Mouse (Mus musculus): ENCODE data around the gene Atp8b5. TPM values are rescaled to one million over a fixed set of nuclear protein-coding genes. Genes with fewer than 3 reads are reported as not detected.

Gene Atp8b5
- polyA plus RNA-seq, 1 experiment from 2014 or later, result 0.27 TPM

GRCm38 (mm10) chr4:43336176-43336575, 69.2 kb downstream of the Atp8b5 start:
- Histone ChIP-seq H3K27ac (ENCODE audit: low read length) (no peak overlapping the region), H3K4me2 (replicated peaks; ENCODE audit: low read depth, low read length) (no peak overlapping the region), H3K36me3 (ENCODE audit: control insufficient read depth, insufficient read depth, low read length) (no peaks in the 10 kb centered on the region), H3K4me1 (ENCODE audit: control insufficient read depth, insufficient read depth, low read length) (no peaks in the 10 kb centered on the region), H3K9ac (replicated peaks; ENCODE audit: low read depth, low read length) (no peak overlapping the region), H3K9me3 (ENCODE audit: control insufficient read depth, low read depth, low read length) (peaks cover 9% of the 10 kb centered on the region; the same call in 1 of the 2 replicates), H3K4me3 (ENCODE audit: low read depth, low read length) (no peak overlapping the region), H3K27me3 (ENCODE audit: control insufficient read depth, insufficient read depth, low read length) (no peaks in the 10 kb centered on the region)
- ATAC-seq (ENCODE audit: insufficient number of reproducible peaks, insufficient read depth, low FRiP score, low read depth), result no peak

GRCm38 (mm10) chr4:43340096-43340804, 73.3 kb downstream of the Atp8b5 start:
- H3K9me3 ChIP-seq (ENCODE audit: control insufficient read depth, low read depth, low read length), result peaks cover 9% of the 10 kb centered on the region; the same call in 1 of the 2 replicates
- no peak overlapping the region for H3K4me2 ChIP-seq (replicated peaks; ENCODE audit: low read depth, low read length)
- H3K4me1 ChIP-seq (ENCODE audit: control insufficient read depth, insufficient read depth, low read length), result no peaks in the 10 kb centered on the region
- no peaks in the 10 kb centered on the region for H3K27me3 ChIP-seq (ENCODE audit: control insufficient read depth, insufficient read depth, low read length)
- no peak overlapping the region for H3K9ac ChIP-seq (replicated peaks; ENCODE audit: low read depth, low read length)
- no peak overlapping the region for H3K27ac ChIP-seq (ENCODE audit: low read length)
- no peaks in the 10 kb centered on the region for H3K36me3 ChIP-seq (ENCODE audit: control insufficient read depth, insufficient read depth, low read length)
- WGBS, result 73% methylated on average over 4 of the region's 4 CpGs
- ATAC-seq (ENCODE audit: insufficient number of reproducible peaks, insufficient read depth, low FRiP score, low read depth), result no peak
- H3K4me3 ChIP-seq (ENCODE audit: low read depth, low read length), result no peak overlapping the region

- no peak for ATAC-seq (ENCODE audit: insufficient number of reproducible peaks, insufficient read depth, low FRiP score, low read depth)
- Histone ChIP-seq H3K27me3 (ENCODE audit: control insufficient read depth, insufficient read depth, low read length) (no peaks in the 10 kb centered on the region), H3K9ac (replicated peaks; ENCODE audit: low read depth, low read length) (no peak overlapping the region), H3K4me3 (ENCODE audit: low read depth, low read length) (no peak overlapping the region), H3K4me1 (ENCODE audit: control insufficient read depth, insufficient read depth, low read length) (no peaks in the 10 kb centered on the region), H3K4me2 (replicated peaks; ENCODE audit: low read depth, low read length) (no peak overlapping the region), H3K9me3 (ENCODE audit: control insufficient read depth, low read depth, low read length) (peaks cover 6% of the 10 kb centered on the region; the same call in 1 of the 2 replicates), H3K36me3 (ENCODE audit: control insufficient read depth, insufficient read depth, low read length) (no peaks in the 10 kb centered on the region), H3K27ac (ENCODE audit: low read length) (no peak overlapping the region)
- WGBS, result 80% methylated on average over 7 of the region's 7 CpGs
These were observed 74.4 kb downstream of the Atp8b5 start for GRCm38 (mm10) chr4:43341276-43341891.

- Histone ChIP-seq H3K4me3 (ENCODE audit: low read depth, low read length) (no peak overlapping the region), H3K4me1 (ENCODE audit: control insufficient read depth, insufficient read depth, low read length) (no peaks in the 10 kb centered on the region), H3K4me2 (replicated peaks; ENCODE audit: low read depth, low read length) (no peak overlapping the region), H3K9ac (replicated peaks; ENCODE audit: low read depth, low read length) (no peak overlapping the region), H3K27ac (ENCODE audit: low read length) (no peak overlapping the region), H3K36me3 (ENCODE audit: control insufficient read depth, insufficient read depth, low read length) (no peaks in the 10 kb centered on the region), H3K9me3 (ENCODE audit: control insufficient read depth, low read depth, low read length) (no peaks in the 10 kb centered on the region), H3K27me3 (ENCODE audit: control insufficient read depth, insufficient read depth, low read length) (no peaks in the 10 kb centered on the region)
- WGBS, result 92% methylated on average over 10 of the region's 10 CpGs
- ATAC-seq (ENCODE audit: insufficient number of reproducible peaks, insufficient read depth, low FRiP score, low read depth), result no peak
These were observed 75.5 kb downstream of the Atp8b5 start for GRCm38 (mm10) chr4:43342443-43342842.

- Histone ChIP-seq H3K9me3 (ENCODE audit: control insufficient read depth, low read depth, low read length) (no peaks in the 10 kb centered on the region), H3K4me3 (ENCODE audit: low read depth, low read length) (no peak overlapping the region), H3K4me1 (ENCODE audit: control insufficient read depth, insufficient read depth, low read length) (no peaks in the 10 kb centered on the region), H3K4me2 (replicated peaks; ENCODE audit: low read depth, low read length) (no peak overlapping the region), H3K9ac (replicated peaks; ENCODE audit: low read depth, low read length) (no peak overlapping the region), H3K27me3 (ENCODE audit: control insufficient read depth, insufficient read depth, low read length) (no peaks in the 10 kb centered on the region), H3K36me3 (ENCODE audit: control insufficient read depth, insufficient read depth, low read length) (no peaks in the 10 kb centered on the region), H3K27ac (ENCODE audit: low read length) (no peak overlapping the region)
- WGBS, result 93% methylated on average over 2 of the region's 2 CpGs
- ATAC-seq (ENCODE audit: insufficient number of reproducible peaks, insufficient read depth, low FRiP score, low read depth), result no peak
These were observed 78.0 kb downstream of the Atp8b5 start for GRCm38 (mm10) chr4:43344932-43345331.

- Histone ChIP-seq H3K27me3 (ENCODE audit: control insufficient read depth, insufficient read depth, low read length) (no peaks in the 10 kb centered on the region), H3K4me2 (replicated peaks; ENCODE audit: low read depth, low read length) (no peak overlapping the region), H3K36me3 (ENCODE audit: control insufficient read depth, insufficient read depth, low read length) (no peaks in the 10 kb centered on the region), H3K4me1 (ENCODE audit: control insufficient read depth, insufficient read depth, low read length) (no peaks in the 10 kb centered on the region), H3K9me3 (ENCODE audit: control insufficient read depth, low read depth, low read length) (no peaks in the 10 kb centered on the region), H3K27ac (ENCODE audit: low read length) (no peak overlapping the region), H3K4me3 (ENCODE audit: low read depth, low read length) (no peak overlapping the region), H3K9ac (replicated peaks; ENCODE audit: low read depth, low read length) (no peak overlapping the region)
- no peak for ATAC-seq (ENCODE audit: insufficient number of reproducible peaks, insufficient read depth, low FRiP score, low read depth)
- WGBS, result 91% methylated on average over 5 of the region's 5 CpGs
These were observed 82.2 kb downstream of the Atp8b5 start for GRCm38 (mm10) chr4:43349206-43349605.

GRCm38 (mm10) chr4:43350038-43350560, 83.1 kb downstream of the Atp8b5 start:
- no peak overlapping the region for H3K27ac ChIP-seq (ENCODE audit: low read length)
- no peak overlapping the region for H3K4me2 ChIP-seq (replicated peaks; ENCODE audit: low read depth, low read length)
- no peaks in the 10 kb centered on the region for H3K27me3 ChIP-seq (ENCODE audit: control insufficient read depth, insufficient read depth, low read length)
- no peak for ATAC-seq (ENCODE audit: insufficient number of reproducible peaks, insufficient read depth, low FRiP score, low read depth)
- H3K9me3 ChIP-seq (ENCODE audit: control insufficient read depth, low read depth, low read length), result no peaks in the 10 kb centered on the region
- no peaks in the 10 kb centered on the region for H3K4me1 ChIP-seq (ENCODE audit: control insufficient read depth, insufficient read depth, low read length)
- no peak overlapping the region for H3K4me3 ChIP-seq (ENCODE audit: low read depth, low read length)
- WGBS, result 72% methylated on average over 6 of the region's 6 CpGs
- no peak overlapping the region for H3K9ac ChIP-seq (replicated peaks; ENCODE audit: low read depth, low read length)
- no peaks in the 10 kb centered on the region for H3K36me3 ChIP-seq (ENCODE audit: control insufficient read depth, insufficient read depth, low read length)

- H3K4me2 ChIP-seq (replicated peaks; ENCODE audit: low read depth, low read length), result no peak overlapping the region
- no peak for ATAC-seq (ENCODE audit: insufficient number of reproducible peaks, insufficient read depth, low FRiP score, low read depth)
- no peaks in the 10 kb centered on the region for H3K4me1 ChIP-seq (ENCODE audit: control insufficient read depth, insufficient read depth, low read length)
- H3K9ac ChIP-seq (replicated peaks; ENCODE audit: low read depth, low read length), result no peak overlapping the region
- WGBS, result 85% methylated on average over 6 of the region's 6 CpGs
- H3K36me3 ChIP-seq (ENCODE audit: control insufficient read depth, insufficient read depth, low read length), result no peaks in the 10 kb centered on the region
- no peak overlapping the region for H3K4me3 ChIP-seq (ENCODE audit: low read depth, low read length)
- no peak overlapping the region for H3K27ac ChIP-seq (ENCODE audit: low read length)
- no peaks in the 10 kb centered on the region for H3K9me3 ChIP-seq (ENCODE audit: control insufficient read depth, low read depth, low read length)
- H3K27me3 ChIP-seq (ENCODE audit: control insufficient read depth, insufficient read depth, low read length), result no peaks in the 10 kb centered on the region
These were observed 86.7 kb downstream of the Atp8b5 start for GRCm38 (mm10) chr4:43353662-43354061.

Data from stomach, embryonic 14.5 days (tissue).